Mouse (Mus musculus): ENCODE data around the gene Hist1h3f.

Gene Hist1h3f

DNA sequence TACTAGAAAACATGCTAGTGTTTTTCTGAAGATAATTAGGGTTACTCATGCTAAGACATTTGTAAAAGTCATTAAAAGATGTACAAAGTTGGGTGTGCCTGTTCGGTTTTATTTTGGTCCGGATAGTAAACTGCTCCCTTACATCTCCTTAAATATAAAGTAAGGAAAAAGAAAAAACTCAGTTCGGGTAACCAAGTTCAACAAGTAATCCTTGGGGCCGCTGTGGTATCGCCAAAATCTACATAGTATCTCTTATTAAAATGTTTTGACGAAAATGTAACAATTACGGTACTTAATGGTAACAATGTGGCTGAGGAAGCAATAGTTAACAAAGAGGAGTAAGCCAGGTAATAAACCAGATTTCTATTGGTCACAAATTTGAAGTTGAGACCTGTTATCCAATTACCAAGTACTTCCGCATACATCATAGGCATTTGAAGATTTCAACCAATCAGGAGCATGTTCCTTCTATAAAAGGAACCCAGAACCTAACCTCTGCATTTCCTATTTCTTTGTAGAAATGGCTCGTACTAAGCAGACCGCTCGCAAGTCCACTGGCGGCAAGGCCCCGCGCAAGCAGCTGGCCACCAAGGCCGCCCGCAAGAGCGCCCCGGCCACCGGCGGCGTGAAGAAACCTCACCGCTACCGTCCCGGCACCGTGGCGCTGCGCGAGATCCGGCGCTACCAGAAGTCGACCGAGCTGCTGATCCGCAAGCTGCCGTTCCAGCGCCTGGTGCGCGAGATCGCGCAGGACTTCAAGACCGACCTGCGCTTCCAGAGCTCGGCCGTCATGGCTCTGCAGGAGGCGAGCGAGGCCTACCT lies at the start of gene Hist1h3f:
TSS of gene Hist1h3f (plus strand) at position 88 of the 822 bp plus-strand sequence.
- DNase-seq (ENCODE audit: low spot score), result peak; percentile 94

DNA sequence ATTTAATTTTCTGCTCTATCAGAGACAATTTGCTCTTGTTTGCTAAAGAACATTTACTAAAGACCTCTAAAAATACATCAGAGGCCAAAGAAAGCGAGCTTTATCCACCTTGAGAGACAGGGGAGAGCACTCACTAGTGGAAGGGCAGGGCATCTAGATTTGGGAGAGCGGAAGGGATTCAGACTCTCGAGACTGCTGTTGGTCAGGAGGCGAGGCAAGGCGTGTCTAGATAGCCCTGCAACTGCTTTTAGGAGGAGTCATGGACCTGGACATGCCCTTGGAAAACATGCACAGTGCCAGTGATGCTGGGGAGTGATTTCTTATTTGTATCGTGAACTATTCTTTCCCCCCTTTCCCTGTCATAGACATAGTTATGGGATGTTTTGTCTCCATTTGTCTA lies 48.3 kb upstream of the Hist1h3f start:
- no peak for DNase-seq (ENCODE audit: low spot score)

GRCm38 (mm10) chr13:23497656-23498321 lies 46.1 kb upstream of the Hist1h3f start:
- DNase-seq (ENCODE audit: low spot score), result peak; percentile 40

DNA sequence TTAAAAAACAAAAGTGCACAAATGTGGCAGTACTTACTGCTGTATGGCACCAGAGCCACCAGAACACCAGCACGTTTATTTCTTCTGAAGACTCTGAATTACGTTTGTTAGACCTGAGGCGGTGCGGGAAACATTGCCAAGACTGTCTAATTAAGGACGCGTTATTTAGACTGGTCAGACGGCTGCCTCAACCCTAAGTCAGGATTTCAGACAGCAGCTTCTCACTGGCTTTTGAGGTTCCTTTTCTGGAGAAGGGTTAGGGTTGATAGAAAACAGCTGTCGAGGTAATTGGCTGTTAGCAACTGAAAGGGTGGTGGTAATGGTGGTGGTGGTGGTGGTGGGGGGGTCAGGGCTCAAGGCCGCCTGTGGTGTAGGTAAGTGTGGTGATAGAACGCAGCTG lies 45.2 kb upstream of the Hist1h3f start:
- no peak for DNase-seq (ENCODE audit: low spot score)

GRCm38 (mm10) chr13:23499943-23500342 lies 43.9 kb upstream of the Hist1h3f start:
- DNase-seq (ENCODE audit: low spot score), result no peak

DNA sequence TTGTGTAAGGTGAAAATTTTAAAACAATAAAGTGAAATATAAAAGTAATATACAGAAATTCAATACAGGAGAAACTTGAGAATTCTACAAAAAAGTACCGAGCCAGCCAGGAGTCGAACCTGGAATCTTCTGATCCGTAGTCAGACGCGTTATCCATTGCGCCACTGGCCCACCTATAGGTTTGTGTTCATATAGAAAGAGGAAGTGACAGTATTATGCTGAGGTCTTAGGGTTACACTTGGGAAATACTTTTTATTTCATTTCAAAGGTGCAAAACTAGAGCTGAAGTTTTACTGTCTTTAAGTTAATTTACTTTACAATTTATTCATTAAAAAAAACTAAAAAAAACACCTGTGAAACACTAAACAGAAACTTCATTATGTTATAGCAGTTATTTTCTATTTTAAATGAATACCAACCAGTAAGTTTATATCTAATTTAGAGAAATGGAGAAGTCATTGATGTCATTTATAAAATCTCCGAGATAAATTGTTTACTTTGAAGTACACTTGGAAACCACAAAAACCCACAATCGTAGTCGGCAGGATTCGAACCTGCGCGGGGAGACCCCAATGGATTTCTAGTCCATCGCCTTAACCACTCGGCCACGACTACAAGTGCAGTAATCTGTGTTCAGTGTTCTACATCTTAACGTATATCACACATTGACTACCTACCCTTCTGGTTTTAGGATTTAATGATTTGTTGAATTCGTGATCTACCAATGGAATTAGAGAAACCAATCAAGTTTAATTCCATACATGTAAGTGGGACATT lies 43.2 kb upstream of the Hist1h3f start:
- peak; percentile 39 for DNase-seq (ENCODE audit: low spot score)

DNA sequence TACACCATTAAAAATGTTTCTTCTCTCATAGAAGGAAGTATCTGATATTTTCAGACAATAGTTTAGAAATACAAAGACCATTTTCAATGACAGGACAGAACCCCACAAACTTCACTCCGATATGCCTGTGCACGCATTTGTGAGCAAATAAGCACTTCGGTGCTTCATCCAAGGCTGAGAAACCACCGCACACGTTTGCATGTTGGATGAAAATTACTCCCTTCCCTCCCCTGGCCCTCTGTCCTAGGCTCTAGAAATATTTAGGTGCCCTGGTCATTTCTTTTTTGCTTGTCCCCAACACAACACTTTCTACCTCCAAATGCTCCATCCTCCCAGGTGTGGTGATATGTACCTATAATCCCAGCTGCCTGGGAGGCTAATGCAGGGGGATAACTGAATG lies 42.3 kb upstream of the Hist1h3f start:
- no peak for DNase-seq (ENCODE audit: low spot score)

- DNase-seq (ENCODE audit: low spot score), result no peak
Measured at GRCm38 (mm10) chr13:23502031-23502567, 41.8 kb upstream of the Hist1h3f start.

DNA sequence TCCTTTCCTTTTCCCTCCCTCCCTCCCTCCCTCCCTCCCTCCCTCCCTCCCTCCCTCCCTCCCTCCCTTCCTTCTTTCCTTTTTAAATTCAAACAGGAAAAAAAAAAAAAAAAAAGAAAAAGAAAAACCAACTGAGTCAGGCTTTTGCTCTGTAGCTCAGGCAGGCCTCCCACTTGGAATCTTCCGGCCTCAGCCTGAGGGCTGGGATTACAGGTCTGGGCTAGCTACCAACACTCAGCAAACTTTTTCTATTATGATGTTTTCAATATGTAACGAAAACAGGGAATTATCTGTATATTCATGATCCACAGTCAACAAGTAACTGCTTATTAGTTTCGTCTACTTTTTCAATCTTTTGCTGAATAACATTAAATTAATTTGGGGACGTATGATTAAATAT lies 40.9 kb upstream of the Hist1h3f start:
- DNase-seq (ENCODE audit: low spot score), result no peak

DNA sequence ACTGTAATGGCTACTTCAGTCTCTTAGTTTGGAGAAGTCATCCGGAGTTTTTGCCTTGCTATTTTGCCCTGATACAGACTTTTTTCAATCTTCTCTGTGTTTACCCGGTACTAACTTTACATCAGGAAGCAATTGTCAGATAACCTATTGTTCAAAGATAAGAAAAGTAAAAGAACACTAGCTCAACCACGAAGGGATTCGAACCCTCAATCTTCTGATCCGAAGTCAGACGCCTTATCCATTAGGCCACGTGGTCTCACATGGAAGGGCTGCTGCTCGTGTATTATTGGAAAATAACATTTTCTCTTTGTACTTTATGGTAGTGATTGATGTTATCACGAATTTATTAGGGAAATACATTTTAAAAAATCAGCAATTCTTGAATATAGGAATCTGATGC lies 40.1 kb upstream of the Hist1h3f start:
- peak; percentile 73 for DNase-seq (ENCODE audit: low spot score)

DNA sequence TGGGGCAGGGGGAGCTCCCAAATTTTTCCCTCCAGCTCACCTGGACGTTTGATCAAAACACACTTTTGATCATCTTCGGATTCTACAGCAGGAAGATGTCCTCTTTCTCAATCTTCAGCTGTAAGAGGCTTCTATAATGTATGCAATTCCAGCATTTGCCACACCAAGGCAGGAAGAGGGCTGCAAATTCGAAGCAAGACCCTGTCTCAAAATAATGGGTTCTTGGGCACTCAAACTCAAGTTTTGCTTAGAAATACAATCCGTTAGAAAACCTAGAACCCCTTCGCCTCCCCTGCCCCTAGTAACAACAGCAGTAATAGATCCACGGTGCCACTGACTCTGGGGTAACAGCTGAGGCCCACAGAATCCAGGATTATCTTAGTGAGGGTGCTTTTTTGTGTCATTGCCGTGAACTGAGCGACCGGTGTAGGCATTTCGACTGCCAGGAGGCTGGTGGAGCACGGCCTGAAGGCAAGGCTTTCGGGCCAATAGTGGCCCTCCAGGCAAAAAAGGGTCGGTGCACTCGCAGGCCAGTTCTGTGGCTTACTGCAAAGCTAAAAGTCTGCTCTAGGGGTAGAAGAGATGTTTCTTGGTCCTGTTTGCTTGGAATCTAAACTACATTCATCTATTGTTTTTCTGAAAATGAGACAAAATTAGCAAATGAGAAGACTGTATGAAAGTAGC lies 38.0 kb upstream of the Hist1h3f start:
- DNase-seq (ENCODE audit: low spot score), result no peak

DNA sequence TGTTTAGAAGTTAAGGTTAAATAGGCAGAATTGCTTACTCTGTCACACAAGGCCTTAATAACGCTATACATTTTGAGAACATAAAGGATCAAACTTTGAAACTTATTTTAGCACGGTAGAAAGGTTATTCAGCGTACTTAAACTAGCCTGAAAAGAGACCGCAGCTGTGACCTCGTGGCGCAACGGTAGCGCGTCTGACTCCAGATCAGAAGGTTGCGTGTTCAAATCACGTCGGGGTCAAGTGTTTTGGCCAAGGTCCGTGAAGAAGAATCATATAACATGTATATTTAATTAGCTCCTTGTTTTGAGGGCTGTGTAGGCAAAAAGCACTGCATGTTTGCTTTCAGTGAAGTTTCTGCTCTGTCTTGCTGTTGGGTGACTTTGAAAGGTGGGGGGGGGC lies 37.5 kb upstream of the Hist1h3f start:
- no peak for DNase-seq (ENCODE audit: low spot score)

- no peak for DNase-seq (ENCODE audit: low spot score)
Measured at GRCm38 (mm10) chr13:23506819-23507515, 36.9 kb upstream of the Hist1h3f start.

- DNase-seq (ENCODE audit: low spot score), result no peak
Measured at GRCm38 (mm10) chr13:23510127-23510526, 33.7 kb upstream of the Hist1h3f start.

DNA sequence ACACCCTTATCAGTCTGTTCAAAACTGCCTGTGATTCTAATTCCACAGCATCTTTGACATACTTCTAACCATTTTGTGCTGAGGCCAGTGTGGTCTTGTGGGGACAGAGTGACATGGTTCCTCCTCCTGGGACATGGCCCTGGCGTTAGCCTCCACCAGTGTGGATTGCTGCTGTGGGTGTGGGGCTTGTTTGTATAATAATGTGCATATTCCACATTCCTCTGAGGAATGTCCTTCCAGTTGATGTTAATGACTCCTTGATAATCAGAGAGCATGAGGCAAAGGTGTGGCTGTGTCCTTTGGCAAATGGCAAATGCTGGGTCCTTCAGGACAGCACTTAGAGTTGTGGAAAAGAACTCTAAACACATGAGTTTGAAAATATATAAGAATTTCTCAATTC lies 30.3 kb upstream of the Hist1h3f start:
- no peak for DNase-seq (ENCODE audit: low spot score)

GRCm38 (mm10) chr13:23515281-23515680 lies 28.6 kb upstream of the Hist1h3f start:
- no peak for DNase-seq (ENCODE audit: low spot score)

DNA sequence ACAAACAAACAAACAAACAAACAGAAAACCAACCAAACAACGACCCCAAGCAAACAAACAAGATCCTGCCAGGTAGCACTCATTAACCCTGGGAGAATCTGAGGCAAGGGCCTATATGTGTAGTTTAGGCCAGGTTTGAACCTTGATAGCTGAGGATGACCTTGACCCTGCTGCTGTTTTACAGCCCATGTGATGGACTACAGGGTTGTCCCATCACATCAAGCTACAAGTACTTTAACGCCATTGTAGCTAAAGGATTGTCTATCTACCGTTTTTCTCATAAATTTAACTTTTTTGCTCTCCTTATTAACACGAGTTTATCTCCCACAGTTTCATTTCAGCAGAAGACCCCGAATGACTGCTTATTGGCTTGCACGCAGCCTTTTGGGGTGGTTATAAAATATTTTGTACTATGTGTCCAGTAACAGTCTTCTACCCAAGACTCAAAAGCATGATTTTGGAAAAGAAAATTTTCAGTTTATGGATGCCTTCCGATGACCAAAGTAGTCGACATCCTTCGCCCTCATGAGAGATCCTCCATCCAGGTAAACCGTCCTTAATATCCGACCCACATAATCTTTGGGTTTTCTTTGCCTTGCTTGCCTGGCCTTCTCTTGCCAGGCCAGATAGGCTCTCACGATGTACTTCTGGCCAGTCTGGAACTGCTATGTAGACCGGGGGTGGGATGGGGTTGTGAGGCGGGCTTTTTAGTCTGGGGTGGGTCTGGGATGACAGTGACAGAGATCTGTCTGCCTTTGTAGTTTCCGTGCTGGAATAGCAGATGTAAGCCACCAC lies 27.8 kb upstream of the Hist1h3f start:
- DNase-seq (ENCODE audit: low spot score), result no peak

- DNase-seq (ENCODE audit: low spot score), result no peak
Measured at GRCm38 (mm10) chr13:23516822-23517602, 26.8 kb upstream of the Hist1h3f start.

- DNase-seq (ENCODE audit: low spot score), result peak; percentile 97
Measured at GRCm38 (mm10) chr13:23517603-23518294, 26.1 kb upstream of the Hist1h3f start.

Data from layer of hippocampus, adult 9-10 months (tissue).